Mouse (Mus musculus): Measurements from ENCODE around the gene Gpr45. TPM values are rescaled to one million over a fixed set of nuclear protein-coding genes. Genes with fewer than 3 reads are reported as not detected.

Gpr45 gene
- polyA plus RNA-seq, 1 experiment from 2014 or later: 16.0 TPM

Small RNAs within 50 kb of the gene (microRNA-seq; reads per million reads assigned to microRNA genes)
- gene Gm24001: not detected

Other genes starting within 250 kb of the Gpr45 start
- gene Mrps9, start 101.6 kb upstream of the Gpr45 start, polyA plus RNA-seq (2014; fragmentation: Nextera tagmentation; extraction: Ambion mirVana): 35.3 and 39.4 TPM in 2 replicates
- gene Tgfbrap1, start 145.8 kb downstream of the Gpr45 start, polyA plus RNA-seq (2014; fragmentation: Nextera tagmentation; extraction: Ambion mirVana): 17.2 and 21.9 TPM in 2 replicates
- gene AI597479, start 145.8 kb downstream of the Gpr45 start, polyA plus RNA-seq (2014; fragmentation: Nextera tagmentation; extraction: Ambion mirVana): 47.6 and 60.1 TPM in 2 replicates
- 17.4 and 18.5 TPM in 2 replicates for gene Fhl2, start 244.1 kb downstream of the Gpr45 start, polyA plus RNA-seq (2014; fragmentation: Nextera tagmentation; extraction: Ambion mirVana)